Mouse (Mus musculus) natural killer cell, adult 2 months (primary cell): Measurements from ENCODE around the gene Arl4c.

Experiments used
- DNase-seq, 2 experiments: peaks; one replicate each; pipeline ENCODE4 v3.0.0; 2022; ENCODE audit warnings: low spot score in 2 of 2

Gene Arl4c

GRCm38 (mm10) chr1:88701870-88702661 is at the start of gene Arl4c:
Gene Arl4c, minus strand, starts transcription at chr1:88702221.
- DNase-seq, result peak; percentile 87 to 92

DNA sequence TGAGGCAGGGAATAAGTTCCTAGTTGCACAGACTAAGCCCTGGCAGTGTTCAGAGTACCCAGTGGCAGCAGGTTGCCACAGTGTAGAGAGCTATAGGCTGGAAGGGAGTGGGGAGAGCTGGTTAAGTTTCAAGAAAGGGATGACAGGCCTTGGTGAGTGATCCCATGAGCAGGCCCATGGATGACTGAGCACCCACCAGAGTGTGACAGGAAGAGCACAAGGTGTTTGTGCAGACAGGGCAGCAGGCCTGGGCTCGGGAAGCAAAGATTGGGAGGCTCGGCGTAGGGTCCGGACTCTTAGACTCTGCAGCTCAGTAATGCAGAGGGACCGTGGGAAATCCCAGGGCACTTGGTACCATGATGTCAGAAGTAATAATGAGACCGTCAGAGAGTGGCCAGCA is 49.3 kb upstream of the Arl4c start:
- DNase-seq, result no peak

DNA sequence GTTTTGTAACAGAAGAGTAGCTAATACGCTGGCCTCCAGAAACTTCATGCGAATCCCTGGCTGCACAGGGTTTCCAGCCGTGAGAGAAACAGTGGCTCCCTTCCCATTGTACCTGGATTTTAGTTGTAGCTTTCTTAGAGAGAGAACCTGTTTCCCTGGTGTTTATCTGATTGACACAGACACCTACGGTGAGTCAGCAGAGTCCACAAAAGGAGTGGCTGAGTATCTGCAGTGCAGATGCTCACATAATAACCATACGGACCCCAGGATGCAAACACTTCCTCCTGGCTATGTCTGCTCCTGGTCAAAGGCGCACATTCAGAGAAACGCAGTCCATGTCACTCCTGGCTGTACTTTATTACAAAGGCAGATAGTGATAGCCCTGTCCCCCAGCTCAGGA is 48.6 kb upstream of the Arl4c start:
- no peak for DNase-seq

GRCm38 (mm10) chr1:88750126-88750525 is 48.1 kb upstream of the Arl4c start:
- DNase-seq, result no peak

DNA sequence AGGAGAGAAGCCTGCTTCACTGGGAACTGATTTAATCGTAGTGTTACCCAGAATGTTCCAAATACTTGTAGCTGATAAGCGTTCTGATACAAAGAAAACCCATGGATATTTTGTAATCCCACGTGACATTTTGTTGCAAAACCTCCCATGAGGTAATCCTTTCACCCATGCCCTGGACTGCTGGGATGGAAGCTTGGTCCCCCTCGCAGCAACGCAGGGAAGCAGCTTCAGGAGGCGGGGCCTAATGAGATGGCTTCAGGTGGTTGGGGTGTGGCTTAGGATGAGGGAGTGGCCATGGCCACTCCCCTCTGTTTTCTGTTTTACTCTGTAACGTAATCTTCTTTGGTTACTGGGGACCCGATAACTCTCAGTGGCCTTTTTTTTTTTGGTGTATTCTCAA is 47.1 kb upstream of the Arl4c start:
- no peak for DNase-seq

GRCm38 (mm10) chr1:88745256-88745655 is 43.2 kb upstream of the Arl4c start:
- peak; percentile 51 to 67 for DNase-seq

DNA sequence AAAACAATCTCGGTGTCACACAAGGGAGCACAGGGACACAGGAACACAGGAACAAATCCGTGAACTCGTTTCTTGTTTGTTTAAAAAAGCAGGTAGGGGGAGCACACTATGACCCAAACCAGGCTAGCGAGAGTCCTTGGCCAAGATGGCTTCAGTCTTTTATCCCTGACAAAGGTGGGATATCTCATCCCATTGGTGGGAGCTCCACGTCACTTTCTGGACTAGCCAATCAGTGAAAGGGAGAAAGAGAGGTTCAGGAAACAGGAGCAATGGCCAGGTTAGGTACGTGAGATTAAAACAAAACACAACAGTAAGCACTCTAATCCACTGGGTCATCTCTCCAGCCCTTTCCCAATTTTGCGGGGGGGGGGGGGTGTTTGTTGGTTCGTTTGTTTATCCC is 42.2 kb upstream of the Arl4c start:
- no peak for DNase-seq

DNA sequence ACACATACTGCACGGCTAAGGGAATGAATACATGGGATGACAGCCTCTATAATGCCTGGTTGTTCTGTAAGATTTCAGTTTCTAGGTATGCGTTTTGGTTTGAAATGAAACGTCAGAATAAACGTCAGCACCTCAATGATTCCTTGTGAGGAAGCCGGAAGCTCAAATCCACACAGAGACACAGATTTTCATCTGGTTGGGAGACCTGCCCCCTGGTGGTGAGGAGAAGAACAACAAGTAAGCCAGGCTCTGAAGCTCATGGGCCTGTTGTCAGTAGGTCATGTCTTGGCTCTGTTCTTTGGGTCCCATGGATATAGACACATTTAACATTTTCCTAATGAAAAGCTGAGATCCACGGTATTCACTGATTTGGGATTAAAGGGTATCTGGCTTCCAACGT is 40.4 kb upstream of the Arl4c start:
- peak; percentile 16 to 30 for DNase-seq

DNA sequence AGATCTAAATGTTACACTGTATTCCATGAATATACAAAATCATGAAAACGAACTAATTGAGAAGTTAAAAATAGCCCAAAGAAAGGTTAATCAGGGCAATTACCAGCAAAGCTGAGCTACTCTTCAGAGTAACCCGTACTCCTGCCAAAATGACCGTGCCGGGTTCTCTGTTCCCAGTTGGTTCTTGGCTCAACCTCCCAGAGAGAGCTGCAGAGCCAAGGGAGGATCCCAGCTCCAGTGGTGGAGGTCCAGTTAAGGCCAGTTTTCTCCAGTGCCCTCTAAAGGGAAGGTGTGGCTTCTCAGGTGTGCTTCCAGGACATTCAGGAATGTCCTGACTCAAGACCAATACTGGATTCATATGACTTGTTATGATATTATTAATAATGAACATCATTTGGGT is 37.5 kb upstream of the Arl4c start:
- DNase-seq, result no peak

- no peak for DNase-seq
Observed at GRCm38 (mm10) chr1:88738931-88739330, 36.9 kb upstream of the Arl4c start.

GRCm38 (mm10) chr1:88729496-88729895 is 27.5 kb upstream of the Arl4c start:
- DNase-seq, result no peak

DNA sequence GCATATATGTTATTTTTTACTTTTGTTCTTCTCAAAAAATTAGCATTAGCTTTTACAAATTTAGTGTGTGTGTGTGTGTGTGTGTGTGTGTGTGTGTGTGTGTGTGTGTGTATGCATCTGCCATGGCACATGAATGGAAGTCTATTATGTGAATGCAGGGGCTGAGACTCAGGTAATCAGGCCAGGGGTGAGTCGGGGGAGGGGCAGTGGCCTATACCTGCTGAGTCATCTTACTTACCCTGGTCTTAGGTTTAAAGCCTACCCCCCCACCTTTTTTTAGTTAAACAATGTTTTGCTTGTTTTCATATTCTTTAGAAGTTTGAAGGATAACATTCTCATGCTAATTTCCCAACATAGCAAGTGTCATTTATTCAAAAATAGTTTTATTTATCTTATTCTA is 25.3 kb upstream of the Arl4c start:
- DNase-seq, result no peak

DNA sequence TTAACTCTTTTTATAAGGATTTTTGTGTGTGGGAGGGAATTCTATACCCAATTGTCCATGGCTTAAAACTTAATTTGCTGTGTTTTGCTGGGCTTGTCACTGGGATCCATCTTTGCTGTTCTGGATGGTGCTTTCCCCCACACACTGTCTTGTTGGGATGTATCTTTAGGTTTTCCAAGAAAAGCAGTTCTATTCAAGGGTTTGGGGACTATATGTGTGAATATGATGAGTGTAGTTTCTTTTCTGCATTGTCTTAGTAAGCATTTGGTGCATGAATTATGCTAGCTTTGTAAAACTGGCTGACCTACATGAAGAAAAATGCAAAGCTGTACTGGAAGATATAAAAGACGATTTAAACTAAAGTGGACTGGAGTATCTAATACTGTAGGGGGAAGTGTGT is 23.7 kb upstream of the Arl4c start:
- DNase-seq, result no peak

DNA sequence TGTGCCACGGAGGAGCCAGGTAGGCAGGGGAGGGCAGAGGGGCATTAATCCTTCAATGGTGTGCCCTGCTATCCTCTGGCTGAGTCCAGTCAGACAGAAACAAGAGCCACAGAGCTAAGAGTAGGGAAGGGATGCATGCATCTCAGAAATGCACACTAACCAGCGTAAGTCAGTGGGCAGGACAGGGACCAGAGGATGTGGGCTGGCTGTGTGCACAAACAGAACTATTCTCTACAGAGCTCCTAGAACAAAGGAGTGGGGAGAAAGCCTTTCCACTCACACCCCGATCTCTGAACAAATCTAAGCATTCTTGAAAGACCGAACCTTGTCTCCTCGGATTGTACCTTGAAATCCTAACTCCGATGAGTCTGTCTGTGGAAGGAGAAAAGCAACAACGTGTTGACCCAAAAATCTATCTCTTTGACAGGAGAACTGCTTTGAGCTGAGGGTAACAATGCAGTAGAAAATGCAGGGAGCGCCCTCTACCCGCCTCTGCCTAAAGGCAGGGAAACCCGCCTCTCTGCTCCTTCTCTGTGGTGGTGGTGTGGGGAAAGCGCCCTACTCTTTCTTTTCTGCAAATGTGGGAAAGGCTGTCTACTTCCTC is 18.7 kb upstream of the Arl4c start:
- DNase-seq, result no peak

- no peak for DNase-seq
Observed at GRCm38 (mm10) chr1:88718563-88718962, 16.5 kb upstream of the Arl4c start.

DNA sequence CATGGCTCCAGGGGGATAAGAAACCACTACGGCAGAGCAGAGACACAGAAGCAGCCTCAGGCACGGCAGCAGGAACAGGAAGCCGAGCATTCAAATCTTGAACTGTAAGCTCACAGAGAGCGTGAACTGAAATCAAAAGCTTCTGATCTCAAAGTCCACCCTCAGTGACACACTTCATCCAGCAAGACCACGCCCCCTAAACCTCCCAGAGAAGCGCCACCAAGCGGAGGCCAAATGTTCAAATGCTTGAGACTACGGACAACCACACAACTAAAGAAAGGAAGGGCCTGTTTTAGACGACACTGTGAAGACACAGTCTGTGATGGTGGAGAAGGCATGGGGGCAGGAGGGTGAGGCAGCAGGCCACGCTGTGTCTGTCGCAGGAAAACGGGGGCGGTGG is 15.7 kb upstream of the Arl4c start:
- no peak for DNase-seq

- no peak for DNase-seq
Observed at GRCm38 (mm10) chr1:88712011-88712410, 10.0 kb upstream of the Arl4c start.

- DNase-seq, result peak; percentile 42 to 68
Observed at GRCm38 (mm10) chr1:88708646-88709305, 6.8 kb upstream of the Arl4c start.

GRCm38 (mm10) chr1:88708191-88708590 is 6.2 kb upstream of the Arl4c start:
- peak; percentile 19 to 43 for DNase-seq

DNA sequence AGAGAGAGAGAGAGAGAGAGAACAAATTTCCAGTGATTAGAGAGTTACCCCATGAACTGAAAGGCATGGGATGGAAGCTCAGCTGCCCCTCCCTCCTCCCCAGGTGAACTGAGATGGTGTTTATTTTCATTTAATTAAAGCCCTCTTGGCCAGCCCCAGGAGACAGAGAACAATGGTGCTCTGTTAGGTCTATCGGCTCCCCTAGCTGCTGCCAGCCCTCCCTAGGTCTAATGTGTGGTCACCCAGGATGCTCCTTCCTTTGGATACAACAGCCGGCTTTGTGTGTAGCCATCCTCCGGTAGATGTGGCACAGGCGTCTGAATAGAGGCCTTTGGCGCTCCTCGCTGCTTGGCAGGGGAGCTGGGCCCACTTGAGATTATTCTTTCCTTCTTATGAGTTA is 5.5 kb upstream of the Arl4c start:
- DNase-seq, result no peak

DNA sequence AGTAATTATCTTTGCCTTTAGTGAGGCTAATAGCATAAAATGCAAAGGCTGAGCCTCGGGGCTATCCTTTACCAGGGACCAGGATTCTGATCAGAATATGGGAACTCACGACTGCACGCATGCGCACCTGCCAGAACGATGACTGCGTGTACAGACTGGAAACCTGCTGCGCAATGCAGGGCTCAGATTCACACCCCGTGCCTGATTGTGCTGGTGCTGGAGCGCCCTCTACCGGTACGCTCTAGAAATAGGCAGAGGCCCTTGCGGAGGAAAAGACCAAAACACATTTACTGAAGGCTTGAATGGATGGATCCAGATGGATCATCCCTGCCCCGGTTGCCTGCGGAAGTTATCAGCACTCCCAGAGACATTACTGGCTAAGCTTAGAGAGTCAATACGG is 3.8 kb upstream of the Arl4c start:
- DNase-seq, result peak; percentile 84 to 89

DNA sequence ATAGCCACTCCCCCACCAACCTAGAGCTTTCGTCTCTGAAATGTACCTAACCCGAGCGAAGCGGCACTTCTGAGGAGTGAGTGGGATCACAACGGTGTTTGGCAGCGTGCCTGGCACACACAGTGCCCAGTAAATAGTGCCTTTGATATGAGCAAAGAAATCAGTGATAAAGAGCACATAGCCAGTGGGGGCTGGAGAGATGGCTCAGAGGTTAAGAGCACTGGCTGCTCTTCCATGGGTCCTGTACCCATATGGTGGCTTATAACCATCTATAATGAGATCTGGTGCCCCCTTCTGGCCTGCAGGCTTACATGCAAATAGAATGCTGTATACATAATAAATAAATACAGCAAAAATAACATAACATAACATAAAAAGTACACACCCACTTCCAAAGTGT is 3.0 kb upstream of the Arl4c start:
- peak; percentile 68 to 69 for DNase-seq
